Mouse (Mus musculus) myocyte (in vitro differentiated cells): Measurements from ENCODE around the gene Adam8. TPM values are rescaled to one million over a fixed set of nuclear protein-coding genes. Genes with fewer than 3 reads are reported as not detected.

Source experiments
- H3K27me3 ChIP-seq: one replicate; pipeline ENCODE4 v1.6.1; 2011; ENCODE audit not compliant: control insufficient read depth, insufficient read depth, insufficient read length
- H3K36me3 ChIP-seq: one replicate; pipeline ENCODE4 v1.6.1; 2011; ENCODE audit not compliant: control insufficient read depth, insufficient read depth
- H3K4me2 ChIP-seq: one replicate; pipeline ENCODE4 v1.6.1; 2011; ENCODE audit warnings: low read depth, control low read depth
- H3K4me3 ChIP-seq: one replicate; pipeline ENCODE4 v1.5.1; 2011; ENCODE audit warnings: mild to moderate bottlenecking, control low read depth, moderate library complexity
- H3K79me2 ChIP-seq: one replicate; pipeline ENCODE4 v1.6.1; 2011; ENCODE audit not compliant: control insufficient read depth, insufficient read depth
- H3ac ChIP-seq: one replicate; pipeline ENCODE4 v1.6.1; 2011; ENCODE audit not compliant: control insufficient read depth, insufficient read length
- CEBPB ChIP-seq: IDR thresholded peaks from 2 replicates; pipeline ENCODE4 v1.6.1; 2011; ENCODE audit warnings: mild to moderate bottlenecking, moderate library complexity; ENCODE audit not compliant: poor library complexity, insufficient read depth, severe bottlenecking
- E2F4 ChIP-seq: IDR thresholded peaks from one replicate; pipeline ENCODE4 v1.6.1; 2011; ENCODE audit warnings: mild to moderate bottlenecking, control low read depth, moderate library complexity; ENCODE audit not compliant: insufficient read depth
- MAX ChIP-seq: IDR thresholded peaks from one replicate; pipeline ENCODE4 v1.6.1; 2011; ENCODE audit warnings: low read depth, mild to moderate bottlenecking, control low read depth
- MYOD1 ChIP-seq, 3 experiments: IDR thresholded peaks; one replicate each; pipeline ENCODE4 v1.6.1; 2011; ENCODE audit warnings: control low read depth in 2 of 3, low read depth in 2 of 3, mild to moderate bottlenecking in 2 of 3, moderate library complexity in 1 of 3; ENCODE audit not compliant: insufficient read length in 2 of 3, control insufficient read depth in 1 of 3
- MYOG ChIP-seq, 3 experiments: IDR thresholded peaks; one replicate each; pipeline ENCODE4 v1.6.1; 2011; ENCODE audit warnings: control low read depth in 2 of 3, low read depth in 2 of 3, mild to moderate bottlenecking in 2 of 3; ENCODE audit not compliant: insufficient read length in 2 of 3, control insufficient read depth in 1 of 3, insufficient read depth in 1 of 3
- POLR2A ChIP-seq: IDR thresholded peaks from one replicate; pipeline ENCODE4 v1.6.1; 2011; ENCODE audit warnings: low read depth, mild to moderate bottlenecking, control low read depth, moderate library complexity; ENCODE audit not compliant: insufficient read length
- POLR2AphosphoS2 ChIP-seq: IDR thresholded peaks from one replicate; pipeline ENCODE4 v1.6.1; 2011; ENCODE audit warnings: low read depth, control low read depth; ENCODE audit not compliant: insufficient read length
- REST ChIP-seq: IDR thresholded peaks from one replicate; pipeline ENCODE4 v1.6.1; 2011; ENCODE audit warnings: mild to moderate bottlenecking, control low read depth, moderate library complexity; ENCODE audit not compliant: insufficient read depth, insufficient read length
- SRF ChIP-seq: IDR thresholded peaks from one replicate; pipeline ENCODE4 v1.6.1; 2011; ENCODE audit warnings: low read depth; ENCODE audit not compliant: control insufficient read depth, insufficient read length
- TCF12 ChIP-seq: IDR thresholded peaks from one replicate; pipeline ENCODE4 v1.6.1; 2011; ENCODE audit warnings: mild to moderate bottlenecking, control low read depth; ENCODE audit not compliant: poor library complexity, insufficient read depth, severe bottlenecking
- TCF3 ChIP-seq: IDR thresholded peaks from one replicate; pipeline ENCODE4 v1.6.1; 2011; ENCODE audit warnings: low read depth, control low read depth; ENCODE audit not compliant: insufficient read length
- USF1 ChIP-seq: IDR thresholded peaks from one replicate; pipeline ENCODE4 v1.6.1; 2011; ENCODE audit warnings: low read depth, mild to moderate bottlenecking, control low read depth, moderate library complexity
- polyA plus RNA-seq: library from polyadenylated mRNA; unstranded; fragments of >200 nt; fragmentation: generic; extraction: Trizol; gene quantifications from one replicate; pipeline ENCODE4 v1.2.1, GENCODE M21; 2012; ENCODE audit warnings: missing spikeins

The Adam8 gene
- polyA plus RNA-seq, 1 experiment, result 2.3 TPM

GRCm38 (mm10) chr7:139980778-139981177 lies 11.6 kb downstream of the Adam8 start:
- Histone ChIP-seq H3K36me3 (no peaks in the 10 kb centered on the region), H3K4me2 (no peak overlapping the region), H3K27me3 (no peaks in the 10 kb centered on the region), H3ac (no peak overlapping the region), H3K4me3 (no peak overlapping the region), H3K79me2 (no peaks in the 10 kb centered on the region)
- TF ChIP-seq USF1 (no peak), TCF3 (no peak), POLR2AphosphoS2 (no peak), REST (no peak), MAX (no peak)

- Histone ChIP-seq H3K36me3 (no peaks in the 10 kb centered on the region), H3ac (no peak overlapping the region), H3K79me2 (no peaks in the 10 kb centered on the region), H3K27me3 (no peaks in the 10 kb centered on the region), H3K4me3 (no peak overlapping the region), H3K4me2 (no peak overlapping the region)
- TF ChIP-seq E2F4 (no peak), POLR2A (no peak), REST (no peak), CEBPB (no peak), SRF (no peak), TCF12 (no peak), POLR2AphosphoS2 (no peak), MYOD1 (IDR thresholded peaks at IDR 0.05; ENCODE audit: control insufficient read depth in 1 of 3, insufficient read length in 2 of 3, low read depth in 2 of 3) (no peak), MYOG (IDR thresholded peaks at IDR 0.05; ENCODE audit: control insufficient read depth in 1 of 3, insufficient read depth in 1 of 3, insufficient read length in 2 of 3, low read depth in 2 of 3) (no peak)
Observed at GRCm38 (mm10) chr7:139979011-139979719, 13.2 kb downstream of the Adam8 start.

- Histone ChIP-seq H3K4me3 (no peak within 1 kb of the TSS), H3K4me2 (no peak within 1 kb of the TSS), H3ac (no peak within 1 kb of the TSS), H3K79me2 (no peaks in the 10 kb centered on the region), H3K27me3 (no peaks in the 10 kb centered on the region), H3K36me3 (no peaks in the 10 kb centered on the region)
- TF ChIP-seq MYOG (IDR thresholded peaks at IDR 0.05; ENCODE audit: control insufficient read depth in 1 of 3, insufficient read depth in 1 of 3, insufficient read length in 2 of 3, low read depth in 2 of 3) (no peak), SRF (no peak), USF1 (no peak), MAX (no peak), TCF12 (no peak), REST (no peak), E2F4 (no peak)
Observed at GRCm38 (mm10) chr7:139978278-139978892, 14.0 kb downstream of the Adam8 start, which contains the start of gene 6430531B16Rik. 6430531B16Rik (minus strand) TSS chr7:139978755.

- Histone ChIP-seq H3ac (no peak overlapping the region), H3K27me3 (no peaks in the 10 kb centered on the region), H3K4me2 (no peak overlapping the region), H3K36me3 (no peaks in the 10 kb centered on the region), H3K79me2 (no peaks in the 10 kb centered on the region), H3K4me3 (no peak overlapping the region)
- TF ChIP-seq CEBPB (no peak), MAX (no peak), SRF (no peak), POLR2A (no peak), TCF3 (no peak), MYOG (IDR thresholded peaks at IDR 0.05; ENCODE audit: control insufficient read depth in 1 of 3, insufficient read depth in 1 of 3, insufficient read length in 2 of 3, low read depth in 2 of 3) (no peak), TCF12 (no peak), MYOD1 (IDR thresholded peaks at IDR 0.05; ENCODE audit: control insufficient read depth in 1 of 3, insufficient read length in 2 of 3, low read depth in 2 of 3) (no peak), USF1 (no peak), E2F4 (no peak), REST (no peak), POLR2AphosphoS2 (no peak)
Observed at GRCm38 (mm10) chr7:139975471-139975870, 16.9 kb downstream of the Adam8 start.

GRCm38 (mm10) chr7:139974307-139974706 lies 18.1 kb downstream of the Adam8 start:
- no peaks in the 10 kb centered on the region for H3K36me3 ChIP-seq
- no peak overlapping the region for H3ac ChIP-seq
- no peak for TF ChIP-seq MAX
- TF ChIP-seq TCF12, result no peak
- no peak for TF ChIP-seq USF1
- TF ChIP-seq SRF, result no peak
- TF ChIP-seq POLR2A, result no peak
- TF ChIP-seq POLR2AphosphoS2, result no peak
- no peaks in the 10 kb centered on the region for H3K79me2 ChIP-seq
- no peak overlapping the region for H3K4me3 ChIP-seq
- H3K4me2 ChIP-seq, result no peak overlapping the region
- no peaks in the 10 kb centered on the region for H3K27me3 ChIP-seq
